Mouse (Mus musculus) bone marrow, adult 2 months (tissue): ENCODE results near the gene Hspa5.

Source experiments
- CTCF ChIP-seq: fragments of 200-500 bp; IDR thresholded peaks from 2 replicates; pipeline ENCODE4 v1.5.1; 2011; ENCODE audit warnings: low read length, control low read depth; ENCODE audit not compliant: control insufficient read depth, insufficient read depth
- POLR2A ChIP-seq: fragments of 200-500 bp; IDR thresholded peaks from 2 replicates; pipeline ENCODE4 v1.6.1; 2011; ENCODE audit warnings: low read depth, mild to moderate bottlenecking, control low read depth, low read length, borderline replicate concordance; ENCODE audit not compliant: control insufficient read depth

DNA sequence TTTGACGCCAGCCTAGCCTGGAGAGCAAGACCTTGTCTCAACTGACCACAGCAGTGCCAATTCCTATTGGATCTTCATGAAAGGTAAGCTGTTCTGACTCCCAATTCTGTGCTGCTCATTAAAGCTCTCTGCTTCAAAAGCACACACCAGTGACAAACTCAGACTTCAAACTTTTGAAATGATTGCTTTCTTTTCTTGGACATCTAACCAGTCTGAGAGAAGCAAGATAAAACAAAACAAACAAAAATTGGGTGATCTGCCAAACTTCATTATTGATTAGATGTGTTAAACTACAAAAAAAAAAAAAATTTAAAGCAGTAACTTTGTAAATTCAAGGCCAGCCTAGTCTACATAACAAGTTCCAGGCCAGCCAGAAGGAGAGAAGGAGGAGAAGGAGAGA lies 14.4 kb upstream of the Hspa5 start:
- no peak for TF ChIP-seq POLR2A
- TF ChIP-seq CTCF, result no peak
